Mouse (Mus musculus): ENCODE results near the gene Avpi1. TPM values are rescaled to one million over a fixed set of nuclear protein-coding genes. Genes with fewer than 3 reads are reported as not detected.
A peak's percentile ranks its signal among the peaks of the same experiment; 100 is the strongest.

Gene Avpi1
- total and polyA plus RNA-seq, 3 experiments: 49.5 to 53.3 TPM; not detected in 1

DNA sequence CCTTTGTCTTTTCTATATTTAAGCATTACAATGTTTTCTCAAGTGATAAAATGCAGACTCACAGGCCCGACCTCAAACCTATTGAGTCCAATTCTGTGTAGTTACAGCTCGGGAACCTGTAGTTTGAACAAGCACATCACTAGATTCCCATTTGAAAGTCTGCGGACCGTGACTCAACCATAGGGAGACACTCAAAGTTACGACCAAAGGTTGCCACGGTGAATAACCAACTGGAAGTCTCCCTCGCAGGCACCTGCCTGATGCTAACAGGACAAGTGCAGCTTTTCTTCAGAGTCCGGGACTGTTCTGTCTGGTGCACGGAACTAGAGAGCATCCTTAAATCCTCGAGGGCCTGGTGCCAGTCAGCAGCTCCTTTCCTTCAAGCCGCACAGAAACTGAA lies 48.4 kb downstream of the Avpi1 start:
- Histone ChIP-seq H3K4me1 (ENCODE audit: control insufficient read depth in 1 of 2, insufficient read depth in 2 of 2, low read length in 2 of 2) (peaks cover 4 to 15% of the 10 kb centered on the region in 2 experiments; a peak in 3 of 4 replicates), H3K9me3 (replicated peaks; ENCODE audit: insufficient read depth, low read length) (no peaks in the 10 kb centered on the region), H3K4me3 (ENCODE audit: control insufficient read depth in 1 of 2, insufficient read depth in 1 of 2, low read depth in 2 of 2, low read length in 2 of 2) (peak overlapping the region; percentile 6 to 30; a peak in 2 of 4 replicates), H3K79me2 (ENCODE audit: control insufficient read depth, insufficient read depth, low read length, poor library complexity) (no peaks in the 10 kb centered on the region), H3K27me3 (ENCODE audit: control insufficient read depth in 1 of 2, insufficient read depth in 2 of 2, low read length in 2 of 2) (peaks cover 2 to 6% of the 10 kb centered on the region in 2 experiments; a peak in 3 of 4 replicates), H3K27ac (ENCODE audit: control insufficient read depth, low read depth, low read length) (no peak overlapping the region), H3K9ac (ENCODE audit: control insufficient read depth, low read depth, low read length, poor library complexity, severe bottlenecking) (no peak overlapping the region; the same call in 1 of the 2 replicates), H3K36me3 (ENCODE audit: control insufficient read depth in 1 of 2, insufficient read depth in 2 of 2, low read length in 2 of 2) (peaks cover 0 to 5% of the 10 kb centered on the region in 2 experiments; a peak in 2 of 4 replicates)
- TF ChIP-seq GATA1 (IDR thresholded peaks at IDR 0.05; ENCODE audit: low read depth, low read length) (peak; percentile 36; the same call in 1 of the 2 replicates), TBP (IDR thresholded peaks at IDR 0.05; ENCODE audit: low read depth, low read length) (no peak)
- peak; percentile 43 for DNase-seq (ENCODE audit: low read depth, low spot score)

DNA sequence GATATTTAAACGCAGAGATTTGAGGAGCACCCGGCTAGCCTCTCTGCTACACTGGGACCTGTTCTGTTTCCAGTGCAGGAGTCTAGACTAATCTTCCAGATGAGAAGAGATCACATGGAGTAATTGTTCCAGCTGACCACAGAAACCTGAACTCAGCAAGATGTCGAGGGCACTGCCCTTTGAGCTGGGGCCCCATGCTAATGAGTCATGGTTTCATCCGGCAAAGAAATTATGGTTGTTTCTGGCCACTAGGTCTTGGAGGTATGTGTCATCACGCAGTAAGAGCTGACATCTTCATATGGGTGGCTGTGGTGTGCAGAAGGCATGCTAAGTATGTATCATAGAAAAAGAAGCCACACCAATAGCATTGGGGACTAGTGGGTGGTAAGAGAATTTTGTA lies 48.9 kb downstream of the Avpi1 start:
- TF ChIP-seq MAZ (IDR thresholded peaks at IDR 0.05; ENCODE audit: low read depth, low read length) (no peak), MYB (IDR thresholded peaks at IDR 0.05; ENCODE audit: low read depth, low read length) (no peak), KAT2A (conservative IDR thresholded peaks at IDR 0.05; ENCODE audit: low read depth, low read length) (no peak), TBP (IDR thresholded peaks at IDR 0.05; ENCODE audit: low read depth, low read length) (no peak), POLR2AphosphoS5 (IDR thresholded peaks at IDR 0.05; ENCODE audit: borderline replicate concordance, low read depth, low read length) (no peak), GABPA (IDR thresholded peaks at IDR 0.05; ENCODE audit: low read depth, low read length) (no peak), NRF1 (IDR thresholded peaks at IDR 0.05; ENCODE audit: insufficient read depth, low read depth, low read length, poor library complexity, severe bottlenecking) (no peak), USF1 (IDR thresholded peaks at IDR 0.05; ENCODE audit: low read depth, low read length) (no peak), BHLHE40 (IDR thresholded peaks at IDR 0.05; ENCODE audit: borderline replicate concordance, low read depth, low read length) (no peak), GATA1 (IDR thresholded peaks at IDR 0.05; ENCODE audit: low read depth, low read length) (no peak), EP300 (IDR thresholded peaks at IDR 0.05; ENCODE audit: low read depth in 1 of 2, low read length in 2 of 2) (no peak), RCOR1 (IDR thresholded peaks at IDR 0.05; ENCODE audit: low read depth, low read length) (no peak), NELFE (IDR thresholded peaks at IDR 0.05; ENCODE audit: low read depth, low read length) (no peak), E2F4 (IDR thresholded peaks at IDR 0.05; ENCODE audit: borderline replicate concordance, low read depth, low read length) (no peak), TCF12 (IDR thresholded peaks at IDR 0.05; ENCODE audit: low read depth, low read length) (no peak), CHD2 (IDR thresholded peaks at IDR 0.05; ENCODE audit: low read length) (no peak), ETS1 (IDR thresholded peaks at IDR 0.05; ENCODE audit: low read depth, low read length) (no peak)
- Histone ChIP-seq H3K4me1 (ENCODE audit: control insufficient read depth in 1 of 2, insufficient read depth in 2 of 2, low read length in 2 of 2) (peaks cover 4 to 15% of the 10 kb centered on the region in 2 experiments; a peak in 3 of 4 replicates), H3K79me2 (ENCODE audit: control insufficient read depth, insufficient read depth, low read length, poor library complexity) (no peaks in the 10 kb centered on the region), H3K36me3 (ENCODE audit: control insufficient read depth in 1 of 2, insufficient read depth in 2 of 2, low read length in 2 of 2) (peaks cover 0 to 5% of the 10 kb centered on the region in 2 experiments; a peak in 2 of 4 replicates), H3K4me3 (ENCODE audit: control insufficient read depth in 1 of 2, insufficient read depth in 1 of 2, low read depth in 2 of 2, low read length in 2 of 2) (no peak overlapping the region; a peak in 1 of 4 replicates), H3K27me3 (ENCODE audit: control insufficient read depth in 1 of 2, insufficient read depth in 2 of 2, low read length in 2 of 2) (peaks cover 2 to 6% of the 10 kb centered on the region in 2 experiments; a peak in 3 of 4 replicates), H3K27ac (ENCODE audit: control insufficient read depth, low read depth, low read length) (no peak overlapping the region), H3K9ac (ENCODE audit: control insufficient read depth, low read depth, low read length, poor library complexity, severe bottlenecking) (no peak overlapping the region), H3K9me3 (replicated peaks; ENCODE audit: insufficient read depth, low read length) (no peaks in the 10 kb centered on the region)
- DNase-seq (ENCODE audit: low read depth, low spot score): peak; percentile 22
